Mouse (Mus musculus) macrophage (primary cell): ENCODE data around the gene Diexf. TPM values are rescaled to one million over a fixed set of nuclear protein-coding genes. Genes with fewer than 3 reads are reported as not detected.

Experiments
- H3K27ac ChIP-seq: fragments of 350-480 bp; formaldehyde crosslinking; 2 replicates; pipeline ENCODE4 v1.9.0; 2021
- H3K36me3 ChIP-seq: fragments of 350-480 bp; formaldehyde crosslinking; 2 replicates; pipeline ENCODE4 v1.9.0; 2021; ENCODE audit errors: inconsistent target
- H3K4me3 ChIP-seq: fragments of 350-480 bp; formaldehyde crosslinking; 2 replicates; pipeline ENCODE4 v1.9.0; 2021; ENCODE audit errors: inconsistent target
- H3K79me2 ChIP-seq: fragments of 350-480 bp; formaldehyde crosslinking; 2 replicates; pipeline ENCODE4 v1.9.0; 2021; ENCODE audit errors: inconsistent target
- WGBS: methylation state at CpG from one replicate; pipeline ENCODE4 v1.1.7; 2026; ENCODE audit warnings: inconsistent platforms; ENCODE audit not compliant: missing documents; 5-methylcytosine and 5-hydroxymethylcytosine counted together
- polyA plus RNA-seq: library from polyadenylated mRNA; stranded (reverse); fragments of 250-400 nt; gene quantifications from 3 replicates; pipeline ENCODE4 v1.2.4, GENCODE M21; 2018; ENCODE audit warnings: inconsistent platforms

Diexf gene
- polyA plus RNA-seq, 1 experiment from 2014 or later = 6.4 TPM

- Histone ChIP-seq H3K4me3 (no peak overlapping the region), H3K79me2 (peaks cover 32% of the 10 kb centered on the region), H3K27ac (no peak overlapping the region), H3K36me3 (peaks cover 18% of the 10 kb centered on the region; the same call in 1 of the 2 replicates)
- WGBS = 86% methylated on average over 6 of the region's 6 CpGs
Observed at GRCm38 (mm10) chr1:193128055-193128454, 2.0 kb downstream of the Diexf start.

DNA sequence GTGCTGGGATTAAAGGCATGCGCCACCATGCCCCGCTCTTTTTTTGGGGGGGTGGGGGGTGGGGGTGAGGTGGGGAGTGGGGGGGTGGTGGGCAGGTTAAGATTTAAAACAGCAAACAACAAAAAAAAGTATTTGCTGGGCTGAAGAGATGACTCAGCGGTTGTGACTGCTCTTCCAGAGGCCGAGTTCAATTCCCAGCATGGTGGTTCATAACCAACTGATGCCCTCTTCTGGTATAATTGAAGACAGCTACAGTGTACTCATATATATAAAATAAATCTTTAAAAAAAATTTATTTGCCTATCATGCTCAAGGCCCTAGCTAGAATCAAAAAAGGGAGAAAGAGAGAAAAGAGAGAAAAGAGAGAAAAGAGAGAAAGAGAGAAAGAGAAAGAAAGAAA is 4.2 kb downstream of the Diexf start:
- H3K36me3 ChIP-seq = peaks cover 40% of the 10 kb centered on the region
- no peak overlapping the region for H3K4me3 ChIP-seq
- H3K27ac ChIP-seq = no peak overlapping the region
- H3K79me2 ChIP-seq = peaks cover 32% of the 10 kb centered on the region
- 80% methylated on average over 4 of the region's 4 CpGs for WGBS

GRCm38 (mm10) chr1:193123290-193123689 is 6.8 kb downstream of the Diexf start:
- H3K4me3 ChIP-seq = no peak overlapping the region
- H3K27ac ChIP-seq = no peak overlapping the region
- peaks cover 65% of the 10 kb centered on the region for H3K36me3 ChIP-seq
- H3K79me2 ChIP-seq = peaks cover 19% of the 10 kb centered on the region; the same call in 1 of the 2 replicates
- WGBS = 94% methylated on average over 6 of the region's 6 CpGs

DNA sequence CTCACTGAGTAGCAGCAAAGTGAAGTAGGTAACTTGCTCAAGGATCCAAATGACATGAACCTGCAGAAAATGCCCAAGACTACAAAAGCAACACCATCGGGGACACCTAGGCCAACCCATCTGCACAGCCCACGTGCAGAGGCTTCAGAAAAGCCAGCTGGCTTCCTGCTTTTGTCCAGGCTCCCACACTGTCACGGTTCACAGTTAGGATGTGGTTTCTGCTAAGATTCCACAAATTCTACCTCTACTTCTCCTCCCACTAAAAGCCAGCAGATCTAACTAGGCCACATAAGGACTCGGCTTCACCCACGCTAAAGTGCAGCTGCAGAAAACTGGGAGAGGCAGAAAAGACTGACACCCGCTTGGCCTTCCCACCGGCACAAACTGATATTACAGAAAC is 7.3 kb downstream of the Diexf start:
- 63% methylated on average over 7 of the region's 7 CpGs for WGBS
- Histone ChIP-seq H3K79me2 (peaks cover 17% of the 10 kb centered on the region; the same call in 1 of the 2 replicates), H3K4me3 (no peak overlapping the region), H3K36me3 (peaks cover 70% of the 10 kb centered on the region), H3K27ac (no peak overlapping the region)

GRCm38 (mm10) chr1:193112093-193112492 is 18.0 kb downstream of the Diexf start:
- Histone ChIP-seq H3K79me2 (no peaks in the 10 kb centered on the region), H3K36me3 (peaks cover 92% of the 10 kb centered on the region), H3K27ac (no peak overlapping the region), H3K4me3 (no peak overlapping the region)
- WGBS = 97% methylated on average over 9 of the region's 9 CpGs

GRCm38 (mm10) chr1:193102996-193103395 is 27.1 kb downstream of the Diexf start:
- Histone ChIP-seq H3K27ac (no peak overlapping the region), H3K4me3 (no peak overlapping the region), H3K79me2 (no peaks in the 10 kb centered on the region), H3K36me3 (peaks cover 23% of the 10 kb centered on the region; the same call in 1 of the 2 replicates)
- WGBS = 100% methylated on average over 3 of the region's 3 CpGs

GRCm38 (mm10) chr1:193102556-193102955 is 27.5 kb downstream of the Diexf start:
- no peak overlapping the region for H3K27ac ChIP-seq
- H3K36me3 ChIP-seq = peaks cover 19% of the 10 kb centered on the region; the same call in 1 of the 2 replicates
- H3K79me2 ChIP-seq = no peaks in the 10 kb centered on the region
- 91% methylated on average over 5 of the region's 5 CpGs for WGBS
- H3K4me3 ChIP-seq = no peak overlapping the region

GRCm38 (mm10) chr1:193102029-193102428 is 28.0 kb downstream of the Diexf start:
- WGBS = 39% methylated on average over 4 of the region's 4 CpGs
- H3K27ac ChIP-seq = no peak overlapping the region
- no peak overlapping the region for H3K4me3 ChIP-seq
- peaks cover 14% of the 10 kb centered on the region; the same call in 1 of the 2 replicates for H3K36me3 ChIP-seq
- H3K79me2 ChIP-seq = no peaks in the 10 kb centered on the region

DNA sequence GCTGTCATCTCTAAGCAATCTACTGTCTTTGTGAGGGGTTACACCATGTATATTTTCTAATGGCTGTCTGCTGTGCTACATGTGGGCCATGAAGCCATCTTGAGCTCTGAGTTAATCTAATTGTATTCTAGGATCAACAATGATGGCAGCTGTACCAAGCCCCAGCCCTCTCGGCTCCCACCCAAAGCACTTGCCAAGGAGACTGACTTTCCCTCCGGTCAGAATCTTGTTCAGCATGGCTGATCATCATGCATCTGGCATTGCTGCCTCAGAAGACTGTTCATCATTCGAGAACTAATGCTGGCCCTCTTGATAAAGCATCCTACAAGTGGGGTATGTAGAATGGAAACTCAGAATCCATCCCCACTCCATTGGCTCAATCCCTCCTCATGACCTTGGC is 31.1 kb downstream of the Diexf start:
- H3K36me3 ChIP-seq = no peaks in the 10 kb centered on the region
- WGBS = 97% methylated on average over 3 of the region's 3 CpGs
- H3K27ac ChIP-seq = no peak overlapping the region
- no peak overlapping the region for H3K4me3 ChIP-seq
- H3K79me2 ChIP-seq = no peaks in the 10 kb centered on the region

DNA sequence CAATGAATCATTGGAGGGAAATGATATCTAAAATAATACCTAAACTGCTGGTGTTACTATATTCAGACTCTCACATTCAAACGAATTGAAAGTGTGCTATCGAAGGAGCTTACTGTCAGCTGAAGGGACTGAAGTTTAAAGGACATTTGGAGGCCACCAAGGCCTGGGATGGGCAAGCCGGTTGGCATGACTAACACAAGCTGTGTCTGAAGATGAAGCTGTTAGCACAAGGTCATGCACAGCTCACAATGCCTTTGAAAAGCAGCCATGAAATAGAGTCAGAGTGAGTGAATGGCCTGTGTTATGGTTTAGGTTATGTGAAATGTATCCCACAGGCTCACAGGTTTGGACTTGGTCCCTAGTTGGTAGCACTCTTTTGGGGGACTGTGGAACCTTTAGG is 36.5 kb downstream of the Diexf start:
- 83% methylated on average over 3 of the region's 3 CpGs for WGBS
- H3K27ac ChIP-seq = no peak overlapping the region
- no peaks in the 10 kb centered on the region for H3K36me3 ChIP-seq
- no peak overlapping the region for H3K4me3 ChIP-seq
- no peaks in the 10 kb centered on the region for H3K79me2 ChIP-seq

DNA sequence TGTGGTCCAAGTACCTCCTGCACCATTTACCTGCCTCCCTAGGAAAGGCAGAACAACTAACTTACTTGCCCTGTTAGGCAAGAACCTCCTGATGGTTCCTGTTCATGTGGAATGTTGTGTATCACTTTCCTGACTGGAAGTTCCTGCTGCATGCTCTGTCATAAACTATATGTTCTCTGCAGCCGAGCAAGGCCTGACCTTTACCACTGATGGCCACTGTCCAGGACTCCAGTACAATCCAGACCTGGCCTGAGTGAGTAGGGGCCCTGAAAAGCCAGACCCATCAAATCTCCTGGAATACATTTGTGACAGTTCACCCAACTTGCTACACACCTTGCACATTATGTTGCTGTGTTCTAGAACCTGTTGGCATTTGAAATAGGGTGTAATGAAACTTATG is 37.3 kb downstream of the Diexf start:
- Histone ChIP-seq H3K4me3 (no peak overlapping the region), H3K79me2 (no peaks in the 10 kb centered on the region), H3K36me3 (no peaks in the 10 kb centered on the region), H3K27ac (no peak overlapping the region)
- WGBS = 100% methylated on average over 1 of the region's 1 CpGs

DNA sequence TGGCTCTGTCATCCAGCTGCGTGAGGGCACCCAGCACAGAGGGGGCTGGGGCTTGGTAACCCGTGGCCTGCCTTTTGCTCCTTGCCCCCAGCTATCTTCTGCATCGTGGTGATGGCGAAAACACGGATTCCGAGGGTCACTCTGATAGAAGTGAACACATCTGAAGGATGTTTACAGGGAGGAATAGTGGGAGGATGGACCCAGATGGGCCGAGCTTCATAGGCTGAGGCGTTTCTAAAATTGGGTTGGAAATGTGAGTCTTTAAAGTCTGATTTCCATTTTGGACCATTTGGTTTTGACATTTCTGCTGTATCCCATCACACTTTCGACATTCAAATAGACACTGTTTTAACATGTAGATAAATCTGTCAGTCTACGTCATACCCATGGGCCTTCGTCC is 39.2 kb downstream of the Diexf start:
- WGBS = 92% methylated on average over 11 of the region's 11 CpGs
- H3K79me2 ChIP-seq = no peaks in the 10 kb centered on the region
- no peak overlapping the region for H3K27ac ChIP-seq
- no peak overlapping the region for H3K4me3 ChIP-seq
- no peaks in the 10 kb centered on the region for H3K36me3 ChIP-seq

DNA sequence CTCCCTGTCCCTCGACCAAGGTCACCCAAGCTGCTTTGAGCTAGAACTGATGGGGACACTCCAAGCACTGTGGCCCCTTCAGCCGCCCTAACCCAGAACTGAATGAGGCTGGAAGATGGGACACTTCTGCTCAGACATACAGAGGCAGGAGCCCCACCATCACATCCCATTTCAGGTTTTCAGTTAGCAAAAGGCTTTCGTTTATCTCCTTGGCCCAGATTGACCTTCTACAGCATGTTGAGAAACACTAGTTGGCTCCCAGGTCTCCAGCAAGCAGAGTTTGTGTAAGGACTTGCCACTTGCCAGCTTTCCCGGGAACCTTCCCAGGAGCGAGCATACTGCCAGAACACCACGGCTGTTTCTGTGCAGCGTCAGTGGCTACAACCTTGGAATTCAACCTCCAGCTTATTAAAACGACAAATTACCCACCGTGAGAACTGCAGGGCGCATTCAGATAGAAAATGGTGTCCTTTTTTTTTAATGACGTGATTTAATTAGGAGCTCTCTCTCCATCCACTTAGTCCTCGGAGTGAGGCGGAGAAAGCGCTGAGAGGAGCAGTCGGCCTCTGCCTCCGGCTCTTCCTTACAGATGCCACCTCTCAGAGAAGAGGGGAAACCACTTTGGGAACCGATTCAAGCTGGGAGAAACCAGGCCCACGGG is 39.7 kb downstream of the Diexf start:
- WGBS = 93% methylated on average over 18 of the region's 18 CpGs
- Histone ChIP-seq H3K79me2 (no peaks in the 10 kb centered on the region), H3K36me3 (no peaks in the 10 kb centered on the region), H3K27ac (no peak overlapping the region), H3K4me3 (no peak overlapping the region)

GRCm38 (mm10) chr1:193089683-193090082 is 40.4 kb downstream of the Diexf start:
- H3K36me3 ChIP-seq = no peaks in the 10 kb centered on the region
- H3K79me2 ChIP-seq = no peaks in the 10 kb centered on the region
- no peak overlapping the region for H3K4me3 ChIP-seq
- no peak overlapping the region for H3K27ac ChIP-seq
- 87% methylated on average over 3 of the region's 3 CpGs for WGBS

DNA sequence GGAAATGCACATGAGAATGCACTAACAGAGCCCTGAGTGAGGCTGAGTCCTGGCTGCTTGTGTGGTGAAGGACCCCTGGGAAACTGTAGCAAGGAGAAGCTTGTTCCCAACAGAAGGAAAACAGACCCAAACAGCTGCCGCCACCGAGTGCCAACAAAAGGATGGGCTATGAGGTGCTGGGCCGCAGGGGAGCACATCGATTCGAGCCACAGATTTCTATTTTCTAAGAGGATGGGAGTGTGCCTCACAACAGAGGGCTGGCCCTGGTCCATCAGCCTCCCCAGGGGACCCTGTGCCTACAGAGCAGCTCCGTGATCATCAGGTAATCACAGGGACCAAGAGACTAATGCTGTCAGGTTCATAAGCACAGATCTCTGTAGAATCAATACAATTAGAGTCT is 40.9 kb downstream of the Diexf start:
- no peak overlapping the region for H3K27ac ChIP-seq
- no peaks in the 10 kb centered on the region for H3K36me3 ChIP-seq
- H3K4me3 ChIP-seq = no peak overlapping the region
- no peaks in the 10 kb centered on the region for H3K79me2 ChIP-seq
- 91% methylated on average over 6 of the region's 6 CpGs for whole genome bisulfite sequencing
